Mouse (Mus musculus) common myeloid progenitor, adult 5-6 weeks (primary cell): ENCODE data around the gene Slfn14. TPM values are rescaled to one million over a fixed set of nuclear protein-coding genes. Genes with fewer than 3 reads are reported as not detected.
"Not testable (repeated sequence)": the region's sequence is repeated elsewhere in the genome, so short reads cannot be mapped to it uniquely, and the experiment has no call there.

Experiments used
- ATAC-seq: replicated peaks from 2 replicates; pipeline ENCODE4 v1.8.0; 2016; ENCODE audit warnings: low read depth, mild to moderate bottlenecking, moderate TSS enrichment, inconsistent platforms; ENCODE audit not compliant: poor library complexity, severe bottlenecking
- total RNA-seq: library from RNA; stranded (forward); fragments of 200-1000, 187-1606 nt; gene quantifications from 2 replicates; pipeline ENCODE4 v1.2.3, GENCODE M21; 2017

Slfn14 gene
- total RNA-seq, 1 experiment from 2014 or later, result not detected

DNA sequence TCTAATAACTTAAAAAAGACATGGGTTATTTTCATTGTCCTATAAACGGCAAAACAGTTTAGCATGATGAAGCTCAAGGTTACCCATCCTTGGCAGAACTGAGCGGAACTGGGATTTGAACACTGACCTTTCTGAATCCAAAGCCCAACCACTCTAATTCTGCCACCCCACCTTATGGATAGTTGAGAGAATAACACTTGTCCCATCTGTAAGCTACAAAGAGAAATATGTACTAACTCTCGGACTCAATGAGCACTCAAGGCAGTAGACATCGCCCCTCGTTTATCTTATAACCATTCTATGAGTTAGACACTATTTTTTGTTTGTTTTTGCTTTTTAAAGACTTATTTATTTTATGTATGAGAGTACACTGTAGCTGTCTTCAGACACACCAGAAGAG lies 2.5 kb upstream of the Slfn14 start:
- ATAC-seq, result no peak

DNA sequence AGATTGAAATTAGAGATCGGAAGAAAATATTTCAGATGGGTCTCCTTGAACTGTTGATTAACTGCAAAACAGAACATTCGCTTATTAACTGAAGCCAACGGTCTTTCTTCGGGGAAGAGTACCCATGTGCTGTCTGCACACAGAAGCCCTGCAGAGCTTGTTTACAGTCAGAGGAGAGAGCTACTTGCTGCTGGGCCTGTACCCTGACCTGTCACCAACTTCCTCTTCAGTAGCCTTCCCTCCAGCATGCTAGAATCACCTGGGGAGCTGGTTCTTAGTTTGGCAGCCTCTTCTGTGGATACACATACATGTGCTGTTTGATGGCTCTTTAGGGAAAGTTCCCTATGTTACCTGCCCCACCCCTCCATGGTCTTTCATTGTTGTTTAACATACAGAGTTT lies 899 bp downstream of the Slfn14 start:
- ATAC-seq, result no peak

GRCm38 (mm10) chr11:83282084-83282483 lies 4.4 kb downstream of the Slfn14 start:
- no peak for ATAC-seq

- no peak for ATAC-seq
Observed at GRCm38 (mm10) chr11:83279691-83280090, 6.8 kb downstream of the Slfn14 start.

DNA sequence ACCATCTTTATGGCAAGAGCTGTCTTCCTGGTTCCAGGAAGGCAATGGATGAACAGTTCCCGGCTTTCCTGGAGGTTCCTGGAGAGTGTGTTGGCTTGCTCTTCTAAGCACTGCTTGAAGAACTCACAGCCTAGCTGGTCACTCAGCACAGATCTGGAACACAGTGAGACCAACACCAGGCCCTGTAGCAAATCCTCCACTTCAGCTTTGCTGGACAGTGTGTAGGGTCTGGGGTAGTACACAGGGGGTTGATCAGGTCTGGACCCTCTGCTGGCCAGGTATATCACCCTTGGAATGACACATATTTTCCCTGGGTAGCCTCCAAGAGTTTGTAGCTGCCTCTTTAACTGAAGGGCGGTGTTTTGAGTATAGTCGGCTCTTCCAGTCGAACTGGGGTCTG lies 7.5 kb downstream of the Slfn14 start:
- no peak for ATAC-seq

DNA sequence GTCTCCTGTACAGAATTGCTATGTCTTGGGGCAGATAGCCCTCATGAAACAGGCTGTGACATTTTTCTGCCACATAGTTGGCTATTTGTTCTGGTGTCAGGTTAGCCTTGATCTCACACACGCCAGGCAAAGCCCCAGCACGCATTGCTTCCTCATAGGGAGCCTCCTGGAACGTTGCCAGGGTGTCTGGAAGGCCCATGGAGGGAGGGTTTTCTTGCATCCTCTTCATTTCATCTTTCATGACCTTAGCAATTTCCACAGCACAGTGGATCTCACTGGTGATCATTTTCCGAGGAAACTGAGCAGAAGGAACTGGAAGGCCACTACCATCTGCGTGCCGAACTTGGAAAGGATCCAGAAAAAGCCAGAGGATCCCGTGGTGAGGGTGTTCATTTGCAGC lies 10.3 kb downstream of the Slfn14 start:
- ATAC-seq, result no peak

GRCm38 (mm10) chr11:83271951-83272843 lies 14.3 kb downstream of the Slfn14 start:
- ATAC-seq, result peak; percentile 45

DNA sequence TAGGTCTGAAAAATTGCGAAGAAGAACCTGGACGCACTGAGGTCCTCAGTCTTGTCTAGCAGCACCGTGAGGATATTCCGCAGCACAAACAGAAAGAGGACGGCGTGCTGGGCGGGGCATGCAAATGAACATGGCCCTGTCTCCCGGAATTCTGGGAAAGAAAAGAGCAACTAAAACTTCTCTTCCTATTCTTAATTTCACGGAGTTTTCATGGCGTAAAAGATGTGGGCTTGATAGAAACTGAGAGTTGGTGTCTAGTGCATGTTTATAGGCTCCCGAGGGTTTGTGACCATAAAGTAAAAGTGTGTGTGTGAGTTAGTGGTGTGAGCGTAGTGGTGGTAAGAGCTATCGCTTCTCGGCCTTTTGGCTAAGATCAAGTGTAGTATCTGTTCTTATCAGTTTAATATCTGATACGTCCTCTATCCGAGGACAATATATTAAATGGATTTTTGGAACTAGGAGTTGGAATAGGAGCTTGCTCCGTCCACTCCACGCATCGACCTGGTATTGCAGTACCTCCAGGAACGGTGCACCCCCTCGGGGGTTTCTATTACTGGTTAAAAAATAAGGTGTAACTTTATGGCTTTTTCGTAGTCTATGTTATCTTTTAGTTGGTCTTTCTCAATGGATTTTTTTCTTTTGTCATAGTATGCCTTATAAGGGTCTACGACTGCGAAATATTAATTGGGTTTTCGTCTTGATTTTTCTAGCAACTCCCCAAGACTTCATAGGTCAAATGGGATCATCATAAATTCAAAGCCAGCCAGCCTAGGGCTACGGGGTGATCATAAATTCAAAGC lies 15.2 kb downstream of the Slfn14 start:
- peak; percentile 73 for ATAC-seq

GRCm38 (mm10) chr11:83270842-83271150 lies 15.7 kb downstream of the Slfn14 start:
- peak; percentile 12; the same call in 1 of the 2 replicates for ATAC-seq

- peak; percentile 83 for ATAC-seq
Observed at GRCm38 (mm10) chr11:83263146-83263545, 23.4 kb downstream of the Slfn14 start.

DNA sequence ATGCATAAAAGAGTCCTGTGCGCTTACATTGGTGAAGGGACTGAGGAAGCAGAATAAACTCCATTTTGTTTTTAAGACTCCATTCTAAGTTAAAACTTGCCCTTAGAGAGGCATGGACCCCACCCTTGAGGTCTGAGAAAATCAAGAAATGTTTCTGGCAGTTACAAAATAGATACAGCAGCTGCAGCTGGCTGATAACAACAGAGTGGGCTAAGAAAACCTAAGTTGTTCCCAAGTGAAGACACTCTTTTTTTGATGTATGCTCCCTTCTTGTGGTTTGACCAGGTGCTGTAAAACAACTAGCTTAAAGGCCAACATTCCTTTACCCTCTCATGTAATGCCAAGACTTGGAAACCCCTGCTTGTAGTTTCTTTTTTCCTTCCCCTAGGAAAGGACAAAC lies 23.9 kb downstream of the Slfn14 start:
- 0 out of 2 replicates have a peak, but pooled peaks have one; percentile 22 for ATAC-seq

GRCm38 (mm10) chr11:83257211-83257610 lies 29.3 kb downstream of the Slfn14 start:
- not testable (repeated sequence) for ATAC-seq

GRCm38 (mm10) chr11:83239811-83240210 lies 46.7 kb downstream of the Slfn14 start:
- no peak for ATAC-seq

DNA sequence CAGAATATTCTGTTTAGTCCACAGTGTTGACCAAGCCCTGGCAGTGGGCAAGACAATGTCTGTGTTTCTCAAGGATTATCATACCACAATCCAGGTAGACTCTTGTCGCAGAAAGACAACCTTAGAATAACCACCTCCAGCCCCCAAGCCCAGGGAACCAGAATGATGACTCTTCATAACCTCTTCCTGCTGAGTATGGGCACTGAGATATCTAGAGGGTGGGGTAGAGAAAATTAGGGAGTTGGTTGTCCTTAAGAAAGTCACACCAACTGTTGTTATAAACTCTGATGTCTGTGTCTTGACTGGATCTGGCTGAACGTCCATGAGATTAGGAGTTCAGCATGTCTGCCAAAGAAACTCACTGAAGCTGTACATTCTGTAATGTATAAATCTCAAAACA lies 48.1 kb downstream of the Slfn14 start:
- no peak for ATAC-seq

- not testable (repeated sequence) for ATAC-seq
Observed at GRCm38 (mm10) chr11:83237390-83237789, 49.1 kb downstream of the Slfn14 start.

- not testable (repeated sequence) for ATAC-seq
Observed at GRCm38 (mm10) chr11:83233621-83234020, 52.9 kb downstream of the Slfn14 start.

DNA sequence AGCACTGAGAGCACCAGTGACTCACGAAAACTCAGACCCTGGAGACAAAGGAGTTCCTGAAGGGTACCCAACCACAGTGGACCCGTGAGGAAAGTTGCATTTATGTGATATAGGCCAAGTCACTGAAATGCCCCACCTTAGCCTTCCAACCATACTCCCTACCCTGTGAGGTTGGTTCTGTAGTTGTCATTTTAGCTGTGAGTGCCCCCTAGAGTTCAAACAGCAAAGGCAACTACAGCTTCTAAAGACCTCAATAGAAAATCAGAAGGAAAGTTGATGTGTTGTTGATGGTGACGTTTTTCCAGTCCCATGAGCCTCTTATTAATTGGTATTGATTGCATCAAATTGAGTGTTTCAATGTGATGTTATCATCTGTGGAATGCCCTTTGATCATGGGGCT lies 55.6 kb downstream of the Slfn14 start:
- peak; percentile 79 for ATAC-seq

- ATAC-seq, result no peak
Observed at GRCm38 (mm10) chr11:83227926-83228723, 58.4 kb downstream of the Slfn14 start.

DNA sequence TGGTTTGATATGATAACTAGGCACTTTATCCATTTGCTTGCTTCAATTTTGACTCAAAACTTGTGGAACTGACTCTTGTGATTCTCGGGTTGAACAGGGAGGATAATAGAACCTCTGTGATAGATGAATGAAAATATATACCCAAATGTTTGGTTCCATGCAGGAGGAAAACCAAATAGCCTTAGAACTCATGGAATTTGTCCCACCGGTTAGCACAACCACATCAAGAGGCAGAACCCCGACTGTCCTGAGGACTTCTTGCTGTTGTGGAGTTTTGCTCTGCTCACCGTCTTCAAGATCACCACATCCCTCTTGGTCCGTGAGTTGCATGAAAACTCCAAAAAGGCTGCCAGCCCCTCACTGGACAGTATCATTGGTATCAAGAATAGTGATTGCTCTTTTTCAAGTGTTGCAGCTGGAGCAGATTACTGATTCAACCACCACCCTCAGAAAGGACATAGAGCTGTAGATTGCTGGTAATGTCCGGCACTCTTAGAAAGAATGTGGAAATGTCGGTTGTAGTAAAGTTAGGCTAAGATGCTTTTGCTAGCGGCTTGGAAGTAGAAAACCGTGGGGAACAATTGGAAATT lies 61.1 kb downstream of the Slfn14 start:
- ATAC-seq, result no peak
